Mouse (Mus musculus) lung, embryonic 16.5 days (tissue): ENCODE data around the gene Pitx3. TPM values are rescaled to one million over a fixed set of nuclear protein-coding genes. Genes with fewer than 3 reads are reported as not detected.

ENCODE experiments used
- ATAC-seq: fragments of 200-750 bp; cut with Nextera tagmentation; 2 replicates; pipeline ENCODE4 v1.8.0; 2017; ENCODE audit warnings: low read depth, mild to moderate bottlenecking, moderate library complexity
- H3K27ac ChIP-seq: fragments of 300-500 bp; sonication (generic); 2 replicates; pipeline ENCODE4 v1.5.1; 2014; ENCODE audit warnings: mild to moderate bottlenecking, control low read depth, low read length
- H3K27me3 ChIP-seq: fragments of 300-500 bp; sonication (generic); 2 replicates; pipeline ENCODE4 v1.6.1; 2014; ENCODE audit warnings: low read depth, low read length, mixed read lengths; ENCODE audit not compliant: control insufficient read depth, insufficient read depth
- H3K36me3 ChIP-seq: fragments of 300-500 bp; sonication (generic); 2 replicates; pipeline ENCODE4 v1.6.1; 2014; ENCODE audit warnings: low read length; ENCODE audit not compliant: control insufficient read depth, insufficient read depth
- H3K4me1 ChIP-seq: fragments of 300-500 bp; sonication (generic); replicated peaks from 2 replicates; pipeline ENCODE4 v1.6.1; 2014; ENCODE audit warnings: low read length, mixed read lengths; ENCODE audit not compliant: control insufficient read depth, insufficient read depth
- H3K4me2 ChIP-seq: fragments of 300-500 bp; sonication (generic); 2 replicates; pipeline ENCODE4 v1.6.1; 2014; ENCODE audit warnings: low read depth, low read length, control low read depth
- H3K4me3 ChIP-seq: fragments of 300-500 bp; sonication (generic); 2 replicates; pipeline ENCODE4 v1.5.1; 2014; ENCODE audit warnings: mild to moderate bottlenecking, low read length, control low read depth
- H3K9ac ChIP-seq: fragments of 300-500 bp; sonication (generic); 2 replicates; pipeline ENCODE4 v1.6.1; 2014; ENCODE audit warnings: low read length, control low read depth
- H3K9me3 ChIP-seq: fragments of 300-500 bp; sonication (generic); 2 replicates; pipeline ENCODE4 v1.6.1; 2016; ENCODE audit warnings: low read length; ENCODE audit not compliant: control insufficient read depth
- WGBS: fragments of 180-500 bp; shearing (Covaris S2); extraction: QIAGEN DNeasy Blood & Tissue Kit; methylation state at CpG from one replicate; pipeline ENCODE4 v1.1.7; 2014; 5-methylcytosine and 5-hydroxymethylcytosine counted together
- polyA plus RNA-seq: library from polyadenylated mRNA; unstranded; fragments of >200 nt; fragmentation: Nextera tagmentation; extraction: Ambion mirVana; gene quantifications from 2 replicates; pipeline ENCODE4 v1.2.1, GENCODE M21; 2015

Pitx3 gene
- 0.55 TPM in 1 of 2 replicates, not detected in the other for polyA plus RNA-seq

DNA sequence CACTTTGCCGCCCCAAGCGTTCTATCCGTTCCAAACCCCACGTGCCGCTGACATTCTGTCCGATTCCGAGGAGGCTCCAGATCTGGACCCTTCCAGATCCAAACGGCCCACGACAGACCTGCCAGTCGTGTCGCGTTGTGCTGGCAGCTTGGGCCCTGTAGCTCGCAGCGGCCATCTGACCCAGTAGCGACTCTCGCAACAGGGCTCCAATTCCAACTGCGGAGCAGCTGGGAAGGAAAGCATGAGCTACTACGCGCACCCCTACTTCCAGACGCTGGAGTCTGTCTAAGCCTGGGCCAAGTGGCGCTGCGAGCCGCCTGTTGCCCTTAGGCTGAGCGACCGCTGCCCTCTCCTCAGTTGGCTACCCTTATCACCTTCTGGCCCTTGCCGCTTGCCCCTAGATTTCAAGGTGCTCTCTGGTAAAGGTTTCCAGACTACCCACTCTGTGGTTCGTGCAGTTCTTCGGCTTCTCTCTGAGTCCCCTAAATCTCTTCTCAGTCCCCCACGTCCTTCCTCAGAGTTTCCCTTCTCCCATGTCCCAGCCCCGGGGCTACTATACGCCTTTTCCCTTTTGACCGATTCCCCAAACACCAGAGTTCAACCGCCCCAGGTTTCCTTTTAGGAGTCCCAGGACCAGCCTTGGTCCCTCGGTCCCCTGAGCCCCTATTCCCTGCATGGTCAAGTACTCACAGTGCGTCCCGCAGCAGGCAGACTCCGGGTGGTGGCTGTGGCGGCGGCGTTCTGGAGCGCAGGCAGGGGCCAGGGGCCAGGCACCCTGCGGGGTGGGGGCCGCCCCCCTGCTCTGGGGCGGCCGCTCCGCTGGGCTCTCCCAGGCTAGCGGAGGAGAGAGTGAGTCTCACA, at the start of gene Pitx3:
Pitx3 (minus strand) TSS at position 816 of the 861 bp plus-strand sequence.
- no peak; the same call in 1 of the 2 replicates for ATAC-seq
- Histone ChIP-seq H3K27ac (no peak within 1 kb of the TSS), H3K9me3 (no peaks in the 10 kb centered on the region), H3K27me3 (peaks cover 71% of the 10 kb centered on the region), H3K4me3 (peak within 1 kb of the TSS; percentile 62), H3K4me1 (peaks cover 22% of the 10 kb centered on the region), H3K36me3 (no peaks in the 10 kb centered on the region), H3K4me2 (peak within 1 kb of the TSS; percentile 99), H3K9ac (peak within 1 kb of the TSS; percentile 49)
- WGBS = 2% methylated on average over 47 of the region's 47 CpGs

DNA sequence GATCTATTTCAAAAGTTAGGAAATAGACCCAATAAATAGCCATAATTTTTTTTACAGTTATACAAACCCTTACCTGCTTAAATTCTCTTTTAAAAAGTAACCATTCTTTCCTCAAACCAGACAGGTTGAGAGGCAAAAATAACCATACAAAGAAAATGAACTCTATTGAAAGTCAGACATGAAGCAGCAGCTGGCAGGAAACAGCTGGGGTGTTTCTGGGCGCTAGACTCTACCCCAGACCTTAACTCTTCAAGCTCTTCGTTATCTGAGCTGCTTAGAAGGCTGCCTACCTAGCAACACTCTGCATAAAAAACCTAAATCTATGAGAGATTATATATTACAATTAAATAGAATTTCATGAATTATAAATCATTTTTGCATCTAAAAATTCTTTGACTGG, 39.1 kb upstream of the Pitx3 start:
- ATAC-seq = no peak
- no peaks in the 10 kb centered on the region for H3K27me3 ChIP-seq
- H3K4me3 ChIP-seq = no peak overlapping the region
- WGBS = 48% methylated on average over 2 of the region's 2 CpGs
- no peak overlapping the region for H3K9ac ChIP-seq
- H3K4me1 ChIP-seq = 0 out of 2 replicates have a peak, but pooled peaks cover 5% of the 10 kb centered on the region
- no peak overlapping the region for H3K27ac ChIP-seq
- H3K9me3 ChIP-seq = no peaks in the 10 kb centered on the region
- H3K36me3 ChIP-seq = no peaks in the 10 kb centered on the region
- H3K4me2 ChIP-seq = no peak overlapping the region

DNA sequence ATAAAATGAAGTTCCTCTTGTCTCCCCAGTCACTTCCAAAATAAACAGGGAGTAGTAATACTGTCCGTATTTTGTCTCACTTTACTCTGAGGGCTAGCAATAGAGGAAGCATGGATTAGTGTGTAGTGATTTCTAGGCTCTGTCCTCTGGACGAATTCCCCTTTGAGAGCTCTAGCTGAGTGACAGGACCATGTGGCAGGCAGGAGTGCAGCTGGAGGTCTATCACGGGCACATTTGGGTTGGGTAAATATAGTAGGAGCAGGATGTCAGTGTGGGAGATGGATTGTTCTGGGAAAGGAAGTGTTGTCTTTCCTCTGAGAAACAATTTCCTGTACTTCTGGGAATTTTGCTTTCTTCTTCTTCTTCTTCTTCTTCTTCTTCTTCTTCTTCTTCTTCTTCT, 38.5 kb upstream of the Pitx3 start:
- 18% methylated on average over 3 of the region's 3 CpGs for WGBS
- no peak overlapping the region for H3K9ac ChIP-seq
- no peaks in the 10 kb centered on the region for H3K9me3 ChIP-seq
- ATAC-seq = no peak
- H3K27me3 ChIP-seq = no peaks in the 10 kb centered on the region
- no peak overlapping the region for H3K4me3 ChIP-seq
- no peaks in the 10 kb centered on the region for H3K36me3 ChIP-seq
- H3K4me2 ChIP-seq = no peak overlapping the region
- H3K4me1 ChIP-seq = 0 out of 2 replicates have a peak, but pooled peaks cover 5% of the 10 kb centered on the region
- peak overlapping the region; percentile 27; the same call in 1 of the 2 replicates for H3K27ac ChIP-seq

DNA sequence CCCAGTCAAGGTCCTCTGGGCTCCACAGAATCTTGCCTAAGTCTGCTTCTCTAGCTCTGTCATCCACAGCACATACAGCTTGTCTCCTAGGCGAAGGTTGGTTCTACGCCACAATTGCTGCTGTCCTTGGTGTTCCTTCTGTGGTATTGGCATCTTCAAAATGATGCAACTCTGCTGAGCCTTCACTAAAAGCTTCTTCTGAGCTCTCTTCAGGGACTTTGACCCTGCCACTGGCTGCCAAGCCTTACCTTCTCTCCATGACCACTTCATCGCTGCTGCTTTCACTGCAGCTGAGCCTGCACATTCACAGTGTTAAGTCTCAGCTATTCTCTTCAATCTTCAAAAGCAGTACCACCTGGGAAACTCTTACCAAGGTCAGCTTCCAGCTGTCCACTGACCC, 34.1 kb upstream of the Pitx3 start:
- no peaks in the 10 kb centered on the region for H3K9me3 ChIP-seq

DNA sequence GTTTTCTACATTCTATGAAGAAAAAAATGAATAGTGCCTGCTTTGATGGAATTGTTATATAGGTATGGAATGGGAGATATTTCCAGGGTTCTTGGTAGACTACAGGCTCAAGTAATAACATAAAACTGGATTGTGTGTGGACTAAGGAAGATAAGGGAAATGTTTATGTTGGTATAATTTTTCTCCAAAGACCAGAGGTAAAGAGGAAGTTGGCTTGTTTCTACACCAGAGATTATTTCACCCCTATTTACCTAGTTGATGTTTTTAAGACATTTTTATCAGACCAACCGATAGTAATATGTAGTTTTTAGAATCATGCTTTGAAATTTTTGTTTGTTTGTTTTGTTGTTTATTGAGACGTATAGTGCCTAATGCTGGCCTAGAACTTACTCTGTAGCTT, 32.1 kb upstream of the Pitx3 start:
- no peaks in the 10 kb centered on the region for H3K9me3 ChIP-seq
- H3K27ac ChIP-seq = no peak overlapping the region
- H3K36me3 ChIP-seq = no peaks in the 10 kb centered on the region
- no peak overlapping the region for H3K4me3 ChIP-seq
- no peak for ATAC-seq
- H3K27me3 ChIP-seq = no peaks in the 10 kb centered on the region
- no peak overlapping the region for H3K9ac ChIP-seq
- no peaks in the 10 kb centered on the region for H3K4me1 ChIP-seq
- H3K4me2 ChIP-seq = no peak overlapping the region
- WGBS = 84% methylated on average over 2 of the region's 2 CpGs

More for the DNA sequence above, 34.1 kb upstream of the Pitx3 start:
- H3K27me3 ChIP-seq = no peaks in the 10 kb centered on the region
- 88% methylated on average over 3 of the region's 3 CpGs for WGBS
- H3K27ac ChIP-seq = no peak overlapping the region
- H3K4me2 ChIP-seq = no peak overlapping the region
- no peak overlapping the region for H3K4me3 ChIP-seq
- 0 out of 2 replicates have a peak, but pooled peaks cover 5% of the 10 kb centered on the region for H3K4me1 ChIP-seq
- no peaks in the 10 kb centered on the region for H3K36me3 ChIP-seq
- no peak for ATAC-seq
- H3K9ac ChIP-seq = no peak overlapping the region

DNA sequence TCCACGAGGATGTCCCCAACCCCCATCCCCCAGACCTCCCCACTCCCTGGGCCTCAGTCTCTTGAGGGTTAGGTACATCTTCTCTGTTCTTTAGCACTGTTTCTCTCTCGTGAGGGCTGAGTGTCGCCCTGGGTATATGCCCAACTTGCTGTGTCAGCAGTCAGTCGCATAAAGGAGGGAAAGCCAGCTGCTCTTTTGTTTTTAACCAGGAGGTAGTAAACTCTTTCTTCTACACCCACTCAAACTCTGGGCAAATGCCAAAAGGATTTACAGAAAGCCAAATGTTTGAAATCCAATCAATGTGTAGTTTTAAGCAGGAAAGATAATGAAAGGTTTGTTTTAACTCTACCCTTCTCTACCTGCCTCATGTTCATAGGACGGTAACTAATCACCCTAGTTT, 28.9 kb upstream of the Pitx3 start:
- Histone ChIP-seq H3K36me3 (peaks cover 3% of the 10 kb centered on the region; the same call in 1 of the 2 replicates), H3K9me3 (no peaks in the 10 kb centered on the region), H3K4me3 (no peak overlapping the region), H3K4me1 (no peaks in the 10 kb centered on the region), H3K27me3 (no peaks in the 10 kb centered on the region), H3K27ac (no peak overlapping the region), H3K4me2 (no peak overlapping the region), H3K9ac (no peak overlapping the region)
- WGBS = 40% methylated on average over 5 of the region's 5 CpGs
- ATAC-seq = no peak

DNA sequence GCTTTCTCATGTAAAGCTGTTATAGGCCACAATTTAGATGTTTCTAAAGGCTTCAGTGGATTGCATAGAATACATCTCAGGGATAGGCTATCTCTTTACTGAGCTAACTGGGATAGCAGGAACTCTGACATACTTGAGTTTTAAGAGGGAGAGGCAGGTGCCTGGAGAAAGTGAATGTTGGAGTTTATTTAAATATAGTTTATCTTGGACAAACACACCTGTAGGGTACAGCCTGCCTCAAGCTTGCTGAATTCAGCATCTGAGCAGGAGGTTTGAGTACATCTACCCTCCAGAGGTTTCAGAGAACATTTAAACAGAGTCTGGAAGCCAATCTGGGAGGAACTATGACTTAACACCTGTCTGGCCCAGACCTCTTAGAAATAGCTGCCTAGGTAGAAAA, 27.0 kb upstream of the Pitx3 start:
- peak; percentile 43; the same call in 1 of the 2 replicates for ATAC-seq
- H3K27ac ChIP-seq = peak overlapping the region; percentile 15; the same call in 1 of the 2 replicates
- H3K4me1 ChIP-seq = no peaks in the 10 kb centered on the region
- peaks cover 6% of the 10 kb centered on the region; the same call in 1 of the 2 replicates for H3K36me3 ChIP-seq
- no peaks in the 10 kb centered on the region for H3K27me3 ChIP-seq
- no peaks in the 10 kb centered on the region for H3K9me3 ChIP-seq
- H3K4me2 ChIP-seq = no peak overlapping the region
- H3K9ac ChIP-seq = no peak overlapping the region
- no peak overlapping the region for H3K4me3 ChIP-seq

DNA sequence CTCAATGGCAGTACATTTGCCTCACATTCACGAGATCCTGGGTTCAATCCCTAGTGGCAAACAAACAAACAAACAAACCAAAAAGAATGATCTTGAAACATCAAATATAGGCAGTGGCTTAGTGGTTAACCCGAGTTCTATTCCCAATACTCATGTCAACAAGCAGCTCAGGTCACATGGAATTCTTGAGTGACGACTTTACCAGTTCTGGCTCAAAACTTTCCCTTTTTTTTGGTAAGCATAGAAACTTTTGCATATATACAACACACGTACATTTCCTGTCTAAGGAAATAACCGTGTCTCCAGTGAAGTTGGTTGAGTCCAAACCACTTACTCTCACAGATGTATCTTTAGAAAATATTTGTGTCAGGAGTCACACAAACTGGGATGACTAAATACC, 24.4 kb upstream of the Pitx3 start:
- 57% methylated on average over 5 of the region's 5 CpGs for WGBS
- no peak for ATAC-seq

DNA sequence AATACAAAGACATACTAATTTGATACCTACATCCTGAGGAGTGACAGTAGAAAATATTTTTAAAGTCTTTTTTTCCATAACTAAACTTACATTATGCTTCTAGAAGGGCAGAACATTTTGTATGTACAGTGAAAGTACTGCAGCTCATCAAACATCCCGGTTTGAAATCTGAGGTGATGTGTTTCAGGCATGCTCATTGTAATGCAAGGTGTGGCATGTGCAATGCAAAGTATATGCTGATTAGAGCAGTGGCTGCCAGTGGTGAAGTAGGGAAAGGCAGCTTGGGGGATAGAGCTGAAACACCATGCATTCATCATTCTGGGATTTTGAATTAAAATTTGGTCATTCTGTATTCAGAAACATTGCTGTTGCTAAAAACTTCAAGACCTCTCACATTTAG, 21.8 kb upstream of the Pitx3 start:
- Histone ChIP-seq H3K9ac (no peak overlapping the region), H3K36me3 (peaks cover 14% of the 10 kb centered on the region), H3K9me3 (no peaks in the 10 kb centered on the region), H3K4me3 (no peak overlapping the region), H3K4me2 (no peak overlapping the region), H3K27ac (no peak overlapping the region), H3K27me3 (no peaks in the 10 kb centered on the region), H3K4me1 (no peaks in the 10 kb centered on the region)
- 65% methylated on average over 1 of the region's 1 CpGs for WGBS
- ATAC-seq = no peak

More for the DNA sequence above, 24.4 kb upstream of the Pitx3 start:
- H3K4me1 ChIP-seq = no peaks in the 10 kb centered on the region
- no peak overlapping the region for H3K4me3 ChIP-seq
- H3K27ac ChIP-seq = no peak overlapping the region
- no peaks in the 10 kb centered on the region for H3K27me3 ChIP-seq
- H3K9ac ChIP-seq = no peak overlapping the region
- H3K9me3 ChIP-seq = no peaks in the 10 kb centered on the region
- H3K4me2 ChIP-seq = no peak overlapping the region
- peaks cover 6% of the 10 kb centered on the region; the same call in 1 of the 2 replicates for H3K36me3 ChIP-seq
